Mouse (Mus musculus) heart, adult 9 months (tissue): Measurements from ENCODE around the gene Rnf141.

ENCODE experiments used
- DNase-seq, 2 experiments: peaks; one replicate each; pipeline ENCODE4 v3.0.0; 2022; ENCODE audit warnings: low spot score in 2 of 2

Rnf141 gene

GRCm38 (mm10) chr7:110833024-110833423, 11.2 kb downstream of the Rnf141 start:
- DNase-seq = no peak

- DNase-seq = no peak
These were observed 20.0 kb downstream of the Rnf141 start for GRCm38 (mm10) chr7:110823995-110824953.

- no peak for DNase-seq
These were observed 20.7 kb downstream of the Rnf141 start for GRCm38 (mm10) chr7:110823593-110823992.

- DNase-seq = no peak
These were observed 21.2 kb downstream of the Rnf141 start for GRCm38 (mm10) chr7:110823076-110823475.

- DNase-seq = no peak
These were observed 22.2 kb downstream of the Rnf141 start for GRCm38 (mm10) chr7:110822055-110822454.

GRCm38 (mm10) chr7:110821653-110822052, 22.6 kb downstream of the Rnf141 start:
- no peak for DNase-seq

GRCm38 (mm10) chr7:110821068-110821467, 23.2 kb downstream of the Rnf141 start:
- no peak for DNase-seq

- DNase-seq = no peak
These were observed 25.4 kb downstream of the Rnf141 start for GRCm38 (mm10) chr7:110818787-110819350.

- peak; percentile 47 to 58 for DNase-seq
These were observed 26.1 kb downstream of the Rnf141 start for GRCm38 (mm10) chr7:110818206-110818605.

- no peak for DNase-seq
These were observed 28.2 kb downstream of the Rnf141 start for GRCm38 (mm10) chr7:110816037-110816436.

- DNase-seq = no peak
These were observed 30.3 kb downstream of the Rnf141 start for GRCm38 (mm10) chr7:110813983-110814382.

- DNase-seq = no peak
These were observed 32.7 kb downstream of the Rnf141 start for GRCm38 (mm10) chr7:110811529-110811928.

GRCm38 (mm10) chr7:110810995-110811394, 33.3 kb downstream of the Rnf141 start:
- DNase-seq = no peak

GRCm38 (mm10) chr7:110809585-110810557, 34.4 kb downstream of the Rnf141 start:
- no peak for DNase-seq

- DNase-seq = peak in 1 of 2 experiments; percentile 59
These were observed 35.3 kb downstream of the Rnf141 start for GRCm38 (mm10) chr7:110808962-110809361.

GRCm38 (mm10) chr7:110807460-110808030, 36.7 kb downstream of the Rnf141 start:
- no peak for DNase-seq

- no peak for DNase-seq
These were observed 40.0 kb downstream of the Rnf141 start for GRCm38 (mm10) chr7:110804266-110804665.

GRCm38 (mm10) chr7:110803131-110803530, 41.1 kb downstream of the Rnf141 start:
- no peak for DNase-seq

GRCm38 (mm10) chr7:110801028-110801427, 43.2 kb downstream of the Rnf141 start:
- peak; percentile 74 to 84 for DNase-seq

GRCm38 (mm10) chr7:110797722-110798409, 46.4 kb downstream of the Rnf141 start:
- DNase-seq = no peak
